Mouse (Mus musculus): ENCODE data around the gene Sec61a2. TPM values are rescaled to one million over a fixed set of nuclear protein-coding genes. Genes with fewer than 3 reads are reported as not detected.

Sec61a2 gene
- polyA plus RNA-seq, 1 experiment from 2014 or later = 62.7 TPM

DNA sequence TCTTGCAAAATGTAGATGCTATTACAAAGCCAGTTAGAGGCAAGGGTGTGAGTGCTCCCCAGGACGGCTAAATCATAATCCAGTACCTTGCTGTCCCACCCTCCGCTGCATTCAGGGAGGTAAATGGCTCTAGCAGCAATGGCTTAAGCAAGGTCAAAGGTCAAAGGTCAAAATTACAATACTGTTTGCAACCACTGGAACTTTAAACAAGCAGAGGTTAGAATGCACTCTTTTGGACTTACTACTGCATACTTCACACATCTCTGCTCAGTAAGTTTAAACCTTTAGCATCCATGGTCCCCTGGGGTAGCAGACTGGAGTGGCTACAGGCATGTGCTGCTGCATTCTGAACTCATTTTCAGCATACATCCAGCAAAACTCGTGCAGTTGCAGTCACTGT, 17.8 kb downstream of the Sec61a2 start:
- Histone ChIP-seq H3K9me3 (no peaks in the 10 kb centered on the region), H3K9ac (no peak overlapping the region), H3K4me2 (no peak overlapping the region), H3K36me3 (peaks cover 77% of the 10 kb centered on the region), H3K4me3 (no peak overlapping the region), H3K4me1 (no peaks in the 10 kb centered on the region), H3K27me3 (no peaks in the 10 kb centered on the region), H3K27ac (no peak overlapping the region)
- 84% methylated on average over 3 of the region's 3 CpGs for WGBS
- no peak for ATAC-seq (ENCODE audit: borderline replicate concordance, extremely low read depth, low FRiP score, low TSS enrichment)

DNA sequence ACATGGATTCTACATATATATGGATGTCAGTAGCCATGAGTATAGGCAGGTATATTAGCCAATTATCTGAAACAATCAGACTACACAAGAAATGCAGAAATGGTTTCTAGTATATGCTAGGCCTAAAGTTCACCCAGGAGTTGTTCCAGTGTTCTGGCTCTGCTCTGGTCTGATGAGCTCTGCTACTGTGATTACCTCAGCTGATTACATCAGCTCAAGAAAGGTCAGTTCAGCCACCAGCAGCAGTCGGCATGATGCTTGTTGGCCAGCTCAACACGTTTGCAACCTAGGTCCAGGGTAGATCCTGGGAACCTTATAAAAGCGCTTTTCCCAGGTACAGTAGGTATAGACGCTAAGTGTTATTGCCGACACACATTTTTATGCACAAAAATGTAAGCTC, 25.5 kb downstream of the Sec61a2 start:
- peaks cover 66% of the 10 kb centered on the region for H3K36me3 ChIP-seq
- ATAC-seq (ENCODE audit: borderline replicate concordance, extremely low read depth, low FRiP score, low TSS enrichment) = no peak
- no peak overlapping the region for H3K4me3 ChIP-seq
- no peak overlapping the region for H3K9ac ChIP-seq
- H3K4me2 ChIP-seq = no peak overlapping the region
- 89% methylated on average over 5 of the region's 5 CpGs for WGBS
- H3K27me3 ChIP-seq = no peaks in the 10 kb centered on the region
- no peaks in the 10 kb centered on the region for H3K9me3 ChIP-seq
- no peaks in the 10 kb centered on the region for H3K4me1 ChIP-seq
- no peak overlapping the region for H3K27ac ChIP-seq

DNA sequence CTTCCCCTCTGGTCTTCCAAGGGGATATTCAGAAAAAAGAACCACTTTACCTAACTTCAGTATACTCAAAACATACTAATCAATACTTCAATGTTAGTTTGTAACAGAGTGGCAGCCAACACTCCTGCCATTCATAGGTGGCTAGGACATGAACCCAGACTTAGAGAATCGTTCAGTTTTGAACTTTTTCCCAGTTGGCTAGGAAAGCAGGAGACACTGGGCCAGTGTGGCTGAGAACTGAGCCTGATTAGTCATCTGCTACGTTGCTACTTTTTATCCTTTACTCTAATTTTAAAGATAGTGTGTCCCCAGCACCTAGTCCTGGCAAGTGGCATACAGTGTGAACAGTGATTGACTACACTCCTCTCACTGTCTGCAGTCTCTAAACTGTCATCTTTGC, 27.6 kb downstream of the Sec61a2 start:
- Histone ChIP-seq H3K27ac (no peak overlapping the region), H3K9ac (no peak overlapping the region), H3K36me3 (peaks cover 62% of the 10 kb centered on the region), H3K4me2 (no peak overlapping the region), H3K4me1 (no peaks in the 10 kb centered on the region), H3K27me3 (no peaks in the 10 kb centered on the region), H3K4me3 (no peak overlapping the region), H3K9me3 (no peaks in the 10 kb centered on the region)
- no peak for ATAC-seq (ENCODE audit: borderline replicate concordance, extremely low read depth, low FRiP score, low TSS enrichment)
- WGBS = 72% methylated on average over 2 of the region's 2 CpGs

DNA sequence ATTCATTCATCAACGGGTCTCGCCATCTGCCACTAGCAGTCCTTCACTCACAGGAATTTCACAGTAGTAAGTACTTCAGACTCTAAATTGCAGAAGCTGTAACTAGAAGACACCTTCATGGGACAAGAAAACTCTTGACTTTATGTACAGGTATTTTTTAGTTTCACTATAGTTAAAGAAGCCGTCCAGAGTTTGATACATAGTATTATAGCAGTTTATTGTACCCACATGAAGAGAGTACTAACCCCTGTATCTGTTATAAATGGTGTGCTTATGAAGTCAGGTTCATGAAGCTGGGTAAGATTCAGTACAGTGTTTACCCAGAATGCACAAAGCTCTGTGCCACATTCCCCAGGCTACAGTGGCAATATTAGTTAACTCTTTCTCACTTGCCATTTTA, 32.4 kb downstream of the Sec61a2 start, which contains the start of gene Gm13199:
Gene Gm13199, minus strand, starts transcription at position 101 of the 400 bp plus-strand sequence.
- Histone ChIP-seq H3K9me3 (no peaks in the 10 kb centered on the region), H3K9ac (no peak within 1 kb of the TSS), H3K4me3 (no peak within 1 kb of the TSS), H3K4me2 (no peak within 1 kb of the TSS), H3K4me1 (no peaks in the 10 kb centered on the region), H3K27ac (no peak within 1 kb of the TSS), H3K27me3 (no peaks in the 10 kb centered on the region), H3K36me3 (peaks cover 57% of the 10 kb centered on the region)
- no peak for ATAC-seq (ENCODE audit: borderline replicate concordance, extremely low read depth, low FRiP score, low TSS enrichment)
- WGBS = 93% methylated on average over 3 of the region's 3 CpGs

DNA sequence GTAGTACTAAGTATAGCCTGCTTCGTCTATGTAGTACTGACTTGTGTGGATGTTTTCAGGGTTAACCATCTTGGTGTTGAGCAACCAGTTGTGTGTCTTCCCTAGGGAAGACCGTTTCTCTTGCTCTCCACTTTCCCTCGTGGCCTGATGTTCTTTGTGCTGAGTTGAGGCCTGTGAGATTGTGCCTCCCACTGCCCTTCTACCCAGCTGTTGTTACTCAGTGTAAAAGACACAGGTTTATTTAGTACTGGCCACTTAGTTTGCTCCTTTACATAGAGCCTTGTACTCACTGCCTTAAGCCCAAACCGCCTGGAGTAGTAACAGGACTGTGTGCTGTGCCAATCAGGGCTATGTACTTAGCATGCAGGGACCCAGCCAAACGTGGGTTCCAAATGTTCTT, 43.4 kb downstream of the Sec61a2 start:
- no peak for ATAC-seq (ENCODE audit: borderline replicate concordance, extremely low read depth, low FRiP score, low TSS enrichment)
- whole genome bisulfite sequencing = 81% methylated on average over 5 of the region's 5 CpGs
- no peak overlapping the region for H3K9ac ChIP-seq

DNA sequence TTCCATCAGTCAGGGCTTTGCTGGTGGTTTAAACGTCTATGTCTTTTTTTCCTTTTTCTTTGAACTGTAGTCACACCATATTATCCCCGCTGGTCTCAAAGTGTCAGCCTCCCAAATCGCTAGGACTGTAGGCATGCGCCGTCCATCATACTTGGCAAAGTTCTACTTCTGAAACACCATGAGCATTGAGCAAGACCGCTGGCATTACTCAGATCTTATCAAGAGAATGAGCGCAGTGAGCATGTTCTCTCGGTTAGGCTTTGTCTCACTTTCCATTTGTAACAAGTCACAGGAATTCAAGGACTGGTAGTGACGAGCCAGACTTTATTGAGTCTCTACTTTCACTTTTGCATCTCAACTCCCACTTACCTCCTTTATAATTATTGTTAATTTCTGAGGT, 44.1 kb downstream of the Sec61a2 start:
- Histone ChIP-seq H3K4me3 (no peak overlapping the region), H3K27me3 (no peaks in the 10 kb centered on the region), H3K36me3 (peaks cover 12% of the 10 kb centered on the region; the same call in 1 of the 2 replicates), H3K4me2 (no peak overlapping the region), H3K4me1 (peaks cover 9% of the 10 kb centered on the region), H3K9ac (no peak overlapping the region), H3K27ac (no peak overlapping the region), H3K9me3 (no peaks in the 10 kb centered on the region)
- no peak for ATAC-seq (ENCODE audit: borderline replicate concordance, extremely low read depth, low FRiP score, low TSS enrichment)
- WGBS = 88% methylated on average over 9 of the region's 9 CpGs

More for the DNA sequence above, 43.4 kb downstream of the Sec61a2 start:
- peaks cover 2% of the 10 kb centered on the region for H3K4me1 ChIP-seq
- H3K9me3 ChIP-seq = no peaks in the 10 kb centered on the region
- H3K4me3 ChIP-seq = no peak overlapping the region
- H3K27me3 ChIP-seq = no peaks in the 10 kb centered on the region
- H3K36me3 ChIP-seq = peaks cover 13% of the 10 kb centered on the region; the same call in 1 of the 2 replicates
- no peak overlapping the region for H3K27ac ChIP-seq
- no peak overlapping the region for H3K4me2 ChIP-seq

DNA sequence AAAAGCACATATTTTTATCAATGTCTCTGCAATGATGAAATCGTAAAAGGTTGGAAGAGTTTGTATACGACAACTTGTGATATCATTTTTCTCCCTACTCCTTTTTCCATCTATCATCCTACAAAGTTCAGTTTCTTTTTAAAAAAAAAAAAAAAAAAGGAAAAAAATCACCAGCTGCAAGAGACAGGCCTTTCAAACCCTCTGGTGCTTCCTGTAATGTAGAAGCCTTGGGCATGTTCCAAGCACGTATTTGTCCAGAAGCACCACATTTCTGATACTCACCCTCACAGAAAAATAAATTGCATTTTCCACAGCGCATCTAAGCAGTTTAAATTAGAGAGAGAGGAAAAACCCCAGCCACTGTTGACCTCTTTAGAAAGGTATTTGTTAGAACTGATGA, 49.4 kb downstream of the Sec61a2 start:
- 13% methylated on average over 4 of the region's 4 CpGs for WGBS
- peak overlapping the region; percentile 70 for H3K4me3 ChIP-seq
- H3K27ac ChIP-seq = no peak overlapping the region
- H3K4me2 ChIP-seq = peak overlapping the region; percentile 54
- H3K4me1 ChIP-seq = peaks cover 12% of the 10 kb centered on the region
- H3K9ac ChIP-seq = peak overlapping the region; percentile 74
- no peaks in the 10 kb centered on the region for H3K27me3 ChIP-seq
- H3K9me3 ChIP-seq = no peaks in the 10 kb centered on the region
- no peak for ATAC-seq (ENCODE audit: borderline replicate concordance, extremely low read depth, low FRiP score, low TSS enrichment)
- H3K36me3 ChIP-seq = peaks cover 18% of the 10 kb centered on the region

DNA sequence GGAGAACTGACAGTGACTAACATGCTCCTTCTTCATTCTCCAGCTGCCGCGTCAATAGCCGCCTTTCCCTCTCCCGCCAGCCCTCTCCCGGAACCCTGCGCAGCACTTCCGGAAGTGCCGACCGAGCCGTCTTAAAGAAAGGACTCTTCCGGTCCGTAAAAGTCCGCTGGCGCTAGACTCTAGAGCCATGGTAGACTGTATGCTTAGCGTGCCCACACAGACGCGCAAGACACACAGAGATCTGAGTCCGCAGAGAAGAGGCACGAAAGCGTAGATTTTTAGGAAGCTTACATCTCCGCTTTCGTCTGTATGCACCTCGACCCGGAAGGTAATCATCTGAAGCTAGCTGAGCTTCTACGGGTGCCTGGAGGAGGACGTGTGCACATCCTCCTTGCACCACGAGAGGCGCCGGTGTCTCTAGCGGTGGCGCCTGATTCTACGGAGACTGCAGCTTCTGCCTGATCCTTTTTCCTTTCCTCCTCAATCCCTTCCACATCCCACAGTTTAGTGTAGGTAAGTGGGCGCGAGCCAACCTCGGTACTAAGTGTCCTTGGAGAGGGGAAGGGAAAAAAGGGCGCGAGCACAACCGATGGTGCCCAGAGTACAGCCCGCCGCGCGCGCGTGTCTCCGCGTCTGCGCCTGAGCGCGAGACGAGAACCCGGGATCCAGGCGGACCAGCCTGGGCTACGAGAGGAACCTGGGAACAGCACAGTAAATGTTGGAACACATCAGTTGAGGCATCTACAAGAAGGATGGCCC, 50.2 kb downstream of the Sec61a2 start, which contains the start of the genes Nudt5 and Cdc123:
Gene Nudt5, plus strand, starts transcription at position 147 of the 759 bp plus-strand sequence.
Gene Cdc123, minus strand, starts transcription at position 292 of the 759 bp plus-strand sequence.
- peaks cover 25% of the 10 kb centered on the region for H3K36me3 ChIP-seq
- H3K4me3 ChIP-seq = peak within 1 kb of the TSS; percentile 70
- no peaks in the 10 kb centered on the region for H3K27me3 ChIP-seq
- H3K9ac ChIP-seq = peak within 1 kb of the TSS; percentile 74
- under 1% methylated on average over 53 of the region's 53 CpGs for WGBS
- ATAC-seq (ENCODE audit: borderline replicate concordance, extremely low read depth, low FRiP score, low TSS enrichment) = peak; percentile 93
- no peaks in the 10 kb centered on the region for H3K9me3 ChIP-seq
- H3K4me2 ChIP-seq = peak within 1 kb of the TSS; percentile 54
- peaks cover 12% of the 10 kb centered on the region for H3K4me1 ChIP-seq
- peak within 1 kb of the TSS; percentile 90 for H3K27ac ChIP-seq

DNA sequence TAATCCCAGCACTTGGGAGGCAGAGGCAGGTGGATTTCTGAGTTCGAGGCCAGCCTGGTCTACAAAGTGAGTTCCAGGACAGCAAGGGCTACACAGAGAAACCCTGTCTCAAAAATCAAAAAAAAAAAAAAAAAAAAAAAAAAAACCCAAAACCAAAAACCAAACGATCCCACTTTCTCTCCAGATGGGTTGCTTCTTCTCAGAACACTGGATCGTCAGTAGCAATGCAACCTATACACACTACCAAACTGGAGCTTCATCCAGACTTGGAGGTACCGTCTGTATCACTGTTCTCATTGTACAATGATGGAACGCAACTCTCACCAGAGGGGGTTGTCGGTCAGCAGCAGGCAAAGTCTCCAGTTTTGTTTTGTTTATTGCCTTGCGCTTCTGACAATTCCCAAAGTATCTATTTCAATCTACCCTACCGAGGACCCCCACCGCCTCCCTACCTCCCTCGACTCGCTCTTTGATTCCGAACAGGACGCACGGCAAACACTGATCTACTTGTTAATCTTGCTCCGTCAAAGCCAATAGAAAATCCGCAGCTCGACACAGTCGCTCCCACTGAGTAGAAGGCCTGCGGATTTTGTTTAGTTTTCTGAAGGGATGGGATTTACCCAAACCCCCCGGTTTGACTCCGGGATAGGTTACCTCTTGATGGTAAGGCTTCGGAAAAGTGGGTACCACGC, 50.9 kb downstream of the Sec61a2 start:
- no peaks in the 10 kb centered on the region for H3K9me3 ChIP-seq
- 0 out of 2 replicates have a peak, but pooled peaks have one; percentile 1 for ATAC-seq (ENCODE audit: borderline replicate concordance, extremely low read depth, low FRiP score, low TSS enrichment)
- H3K27me3 ChIP-seq = no peaks in the 10 kb centered on the region
- peak overlapping the region; percentile 74 for H3K9ac ChIP-seq
- peak overlapping the region; percentile 70 for H3K4me3 ChIP-seq
- H3K27ac ChIP-seq = peak overlapping the region; percentile 90
- H3K36me3 ChIP-seq = peaks cover 32% of the 10 kb centered on the region
- 4% methylated on average over 23 of the region's 23 CpGs for WGBS
- peaks cover 12% of the 10 kb centered on the region for H3K4me1 ChIP-seq
- peak overlapping the region; percentile 54 for H3K4me2 ChIP-seq

DNA sequence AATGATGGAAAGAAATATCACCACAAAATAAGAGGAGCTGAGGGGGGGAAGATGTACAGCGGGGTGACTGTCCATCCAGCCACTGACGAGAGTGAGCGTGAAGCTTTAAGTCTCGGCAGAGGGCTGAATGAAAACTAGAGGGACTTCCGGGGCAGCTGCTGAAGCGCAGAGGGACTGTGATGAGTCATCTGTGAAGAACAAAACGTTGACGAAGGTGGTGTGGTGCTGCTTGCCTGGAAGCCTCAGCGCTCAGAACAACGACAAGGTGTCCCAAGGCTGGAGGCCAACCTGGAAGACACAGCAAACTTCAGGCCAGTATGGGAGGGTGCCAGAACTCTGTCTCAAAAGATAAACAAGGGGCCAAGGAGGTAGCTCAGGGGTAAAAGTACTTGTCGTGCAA, 54.4 kb downstream of the Sec61a2 start:
- no peak overlapping the region for H3K4me2 ChIP-seq
- no peak overlapping the region for H3K27ac ChIP-seq
- H3K9me3 ChIP-seq = no peaks in the 10 kb centered on the region
- H3K4me3 ChIP-seq = no peak overlapping the region
- peaks cover 54% of the 10 kb centered on the region for H3K36me3 ChIP-seq
- H3K27me3 ChIP-seq = no peaks in the 10 kb centered on the region
- peaks cover under 1% of the 10 kb centered on the region; the same call in 1 of the 2 replicates for H3K4me1 ChIP-seq
- H3K9ac ChIP-seq = no peak overlapping the region
- ATAC-seq (ENCODE audit: borderline replicate concordance, extremely low read depth, low FRiP score, low TSS enrichment) = no peak
- WGBS = 96% methylated on average over 11 of the region's 11 CpGs

DNA sequence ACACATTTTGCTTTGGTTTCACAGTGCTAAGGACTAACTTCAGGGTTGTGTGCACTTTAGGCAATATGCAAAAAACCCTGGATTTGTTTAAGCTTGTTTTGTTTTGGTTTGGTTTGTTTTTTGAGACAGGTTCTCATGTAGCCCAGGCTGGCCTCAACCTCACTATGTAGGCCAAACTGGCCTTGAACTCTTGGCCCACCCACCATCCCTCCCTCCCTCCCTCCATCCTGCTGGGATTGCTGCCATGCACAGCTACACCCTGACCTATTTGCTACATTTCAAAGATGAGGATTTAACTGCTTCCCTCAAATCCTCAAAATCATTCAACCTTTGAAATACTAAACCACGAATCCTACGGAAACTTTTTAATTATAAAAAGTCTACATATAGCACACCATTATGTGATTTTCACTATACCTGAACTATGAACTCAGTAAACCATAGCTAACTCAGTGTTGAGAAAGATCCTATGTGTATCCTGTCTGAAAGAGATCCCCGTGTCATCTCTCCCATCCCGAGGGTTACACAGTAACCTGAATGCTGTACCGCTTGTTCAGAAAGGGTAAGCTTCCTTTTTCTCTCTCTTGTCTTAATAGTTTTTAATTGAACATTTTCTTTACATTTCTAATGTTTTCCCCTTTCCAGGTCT, 69.8 kb downstream of the Sec61a2 start:
- no peak for ATAC-seq (ENCODE audit: borderline replicate concordance, extremely low read depth, low FRiP score, low TSS enrichment)
- Histone ChIP-seq H3K36me3 (peaks cover 45% of the 10 kb centered on the region), H3K27me3 (no peaks in the 10 kb centered on the region), H3K4me3 (no peak overlapping the region), H3K9me3 (no peaks in the 10 kb centered on the region), H3K4me2 (no peak overlapping the region), H3K4me1 (no peaks in the 10 kb centered on the region), H3K27ac (no peak overlapping the region), H3K9ac (no peak overlapping the region)
- 92% methylated on average over 5 of the region's 5 CpGs for WGBS
